Mouse (Mus musculus): ENCODE data around the gene Ppt2.

Gene Ppt2

GRCm38 (mm10) chr17:34586796-34587422, 41.4 kb downstream of the Ppt2 start:
- DNase-seq (ENCODE audit: low read depth) = no peak

GRCm38 (mm10) chr17:34585877-34586771, 42.2 kb downstream of the Ppt2 start:
- DNase-seq (ENCODE audit: low read depth) = no peak

- no peak for DNase-seq (ENCODE audit: low read depth)
These were observed 43.2 kb downstream of the Ppt2 start for GRCm38 (mm10) chr17:34585121-34585520.

- DNase-seq (ENCODE audit: low read depth) = no peak
These were observed 44.5 kb downstream of the Ppt2 start for GRCm38 (mm10) chr17:34583819-34584218.

GRCm38 (mm10) chr17:34583397-34583796, 44.9 kb downstream of the Ppt2 start:
- DNase-seq (ENCODE audit: low read depth) = no peak

- DNase-seq (ENCODE audit: low read depth) = no peak
These were observed 45.8 kb downstream of the Ppt2 start for GRCm38 (mm10) chr17:34582528-34582927.

- no peak for DNase-seq (ENCODE audit: low read depth)
These were observed 50.2 kb downstream of the Ppt2 start for GRCm38 (mm10) chr17:34578070-34578469.

GRCm38 (mm10) chr17:34576577-34576976, 51.7 kb downstream of the Ppt2 start:
- no peak for DNase-seq (ENCODE audit: low read depth)

- no peak for DNase-seq (ENCODE audit: low read depth)
These were observed 55.9 kb downstream of the Ppt2 start for GRCm38 (mm10) chr17:34572361-34572760.

- DNase-seq (ENCODE audit: low read depth) = no peak
These were observed 56.4 kb downstream of the Ppt2 start for GRCm38 (mm10) chr17:34571875-34572274.

GRCm38 (mm10) chr17:34569919-34570318, 58.4 kb downstream of the Ppt2 start:
- no peak for DNase-seq (ENCODE audit: low read depth)

- no peak for DNase-seq (ENCODE audit: low read depth)
These were observed 59.9 kb downstream of the Ppt2 start for GRCm38 (mm10) chr17:34568421-34568820.

GRCm38 (mm10) chr17:34567311-34567710, 61.0 kb downstream of the Ppt2 start:
- DNase-seq (ENCODE audit: low read depth) = no peak
